Mouse (Mus musculus): Measurements from ENCODE around the gene Matn1. TPM values are rescaled to one million over a fixed set of nuclear protein-coding genes. Genes with fewer than 3 reads are reported as not detected.

Gene Matn1
- polyA plus RNA-seq, 1 experiment from 2014 or later = 0.23 TPM

DNA sequence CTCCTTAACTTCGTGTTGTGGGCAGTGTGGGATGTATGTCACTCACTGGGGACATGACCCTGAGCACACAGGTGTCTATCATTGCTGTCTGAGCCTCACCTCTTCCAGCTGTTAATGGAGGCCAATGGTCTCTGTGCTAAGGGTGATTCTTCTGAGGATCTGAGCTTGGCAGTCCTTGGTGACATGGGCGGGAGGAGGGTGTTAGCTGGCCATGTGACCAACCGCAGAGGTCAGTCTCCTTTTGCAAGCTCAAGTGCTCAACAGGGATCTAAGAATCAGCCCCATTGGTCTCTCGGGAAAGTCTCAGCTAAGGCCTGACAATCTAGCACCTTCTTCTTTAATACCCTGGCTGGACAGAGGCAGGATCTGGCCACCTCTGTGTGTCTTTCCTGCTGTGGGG lies 26.6 kb upstream of the Matn1 start:
- Histone ChIP-seq H3K27me3 (no peaks in the 10 kb centered on the region), H3K4me1 (replicated peaks) (peaks cover 20% of the 10 kb centered on the region; the same call in 1 of the 2 replicates), H3K4me2 (no peak overlapping the region), H3K4me3 (replicated peaks) (no peak overlapping the region), H3K27ac (replicated peaks) (no peak overlapping the region), H3K9ac (no peak overlapping the region), H3K36me3 (replicated peaks) (no peaks in the 10 kb centered on the region), H3K9me3 (replicated peaks) (no peaks in the 10 kb centered on the region)
- 50% methylated on average over 4 of the region's 4 CpGs for WGBS (ENCODE audit: insufficient replicate concordance)
- ATAC-seq (ENCODE audit: insufficient read depth) = no peak

DNA sequence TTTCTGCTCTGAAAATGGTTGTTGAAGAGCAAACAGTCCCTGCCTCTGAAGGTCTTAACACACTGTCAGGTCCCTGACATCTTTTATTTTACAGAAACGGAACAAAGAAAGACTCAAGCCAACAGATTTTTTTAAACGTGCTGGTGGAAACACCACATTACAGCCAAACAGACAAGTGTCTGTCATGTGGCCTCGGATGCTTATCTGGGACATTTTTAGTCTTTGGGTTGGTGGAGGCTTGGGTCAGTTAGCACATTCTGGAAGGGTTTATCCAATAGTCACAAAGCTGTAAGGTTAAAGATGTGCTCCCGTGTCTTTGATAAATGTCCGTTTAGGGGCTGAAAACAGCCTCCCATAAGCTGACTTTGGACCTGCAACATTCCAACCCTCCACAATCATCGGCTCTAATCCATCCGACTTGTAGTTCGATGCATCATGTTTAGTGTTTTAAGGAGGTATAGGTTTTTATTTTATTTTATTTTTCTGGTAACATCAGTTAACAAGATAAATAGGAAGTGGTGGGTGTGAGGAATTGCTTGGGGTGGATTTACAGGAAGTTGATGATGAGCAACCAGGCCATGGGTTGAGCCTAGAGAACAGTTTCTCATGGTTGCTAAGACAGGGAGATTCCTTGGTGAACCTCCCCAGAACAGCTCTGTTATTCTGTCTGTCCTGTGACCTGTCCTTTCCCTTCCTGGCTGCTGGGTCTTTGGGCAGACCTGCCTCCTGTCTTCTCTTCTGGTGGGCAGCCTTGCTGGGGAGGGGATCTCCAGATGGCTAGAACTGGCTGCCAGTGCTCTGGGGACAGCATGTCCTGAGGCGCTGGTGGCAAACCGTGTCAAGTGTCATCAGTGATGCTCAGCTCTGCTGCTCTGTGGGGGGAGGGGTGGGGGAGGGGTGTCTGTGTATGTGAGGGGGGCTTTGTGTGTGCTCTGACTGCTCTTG lies 25.1 kb upstream of the Matn1 start:
- H3K4me1 ChIP-seq (replicated peaks) = peaks cover 20% of the 10 kb centered on the region; the same call in 1 of the 2 replicates
- H3K4me3 ChIP-seq (replicated peaks) = no peak overlapping the region
- no peaks in the 10 kb centered on the region for H3K27me3 ChIP-seq
- H3K4me2 ChIP-seq = no peak overlapping the region
- H3K9ac ChIP-seq = no peak overlapping the region
- ATAC-seq (ENCODE audit: insufficient read depth) = no peak
- H3K27ac ChIP-seq (replicated peaks) = no peak overlapping the region
- 45% methylated on average over 10 of the region's 10 CpGs for WGBS (ENCODE audit: insufficient replicate concordance)
- no peaks in the 10 kb centered on the region for H3K9me3 ChIP-seq (replicated peaks)
- no peaks in the 10 kb centered on the region for H3K36me3 ChIP-seq (replicated peaks)

DNA sequence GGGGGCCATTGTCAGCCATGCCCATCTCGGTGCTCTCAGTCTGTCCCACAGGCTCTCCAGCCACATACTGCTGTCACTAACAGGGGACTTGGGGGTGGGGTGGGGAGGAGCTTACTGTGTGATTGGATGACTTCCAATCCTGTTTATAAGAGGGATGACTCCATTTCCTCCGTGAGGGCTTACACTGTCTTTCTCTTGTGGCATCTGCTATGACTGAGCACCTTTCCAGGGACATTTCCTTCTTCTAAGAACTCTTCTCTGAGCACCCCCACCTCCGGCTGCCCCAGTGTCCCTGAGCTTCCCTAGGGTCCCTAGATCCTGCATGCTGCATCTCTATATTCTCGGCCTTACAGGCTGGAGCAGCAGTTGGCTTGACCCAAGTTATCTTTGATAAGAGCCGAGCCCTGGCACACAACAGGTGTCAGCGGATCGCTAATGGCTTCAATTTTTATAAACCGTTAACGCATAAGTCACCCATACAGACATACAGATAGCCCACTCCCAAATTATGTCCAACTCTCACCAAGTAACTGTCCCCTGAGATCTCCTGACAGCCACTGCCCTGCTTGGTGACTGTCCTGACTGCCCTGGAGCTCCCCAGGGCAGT lies 24.3 kb upstream of the Matn1 start:
- Histone ChIP-seq H3K4me2 (no peak overlapping the region), H3K4me1 (replicated peaks) (peaks cover 20% of the 10 kb centered on the region; the same call in 1 of the 2 replicates)
- no peak for ATAC-seq (ENCODE audit: insufficient read depth)

DNA sequence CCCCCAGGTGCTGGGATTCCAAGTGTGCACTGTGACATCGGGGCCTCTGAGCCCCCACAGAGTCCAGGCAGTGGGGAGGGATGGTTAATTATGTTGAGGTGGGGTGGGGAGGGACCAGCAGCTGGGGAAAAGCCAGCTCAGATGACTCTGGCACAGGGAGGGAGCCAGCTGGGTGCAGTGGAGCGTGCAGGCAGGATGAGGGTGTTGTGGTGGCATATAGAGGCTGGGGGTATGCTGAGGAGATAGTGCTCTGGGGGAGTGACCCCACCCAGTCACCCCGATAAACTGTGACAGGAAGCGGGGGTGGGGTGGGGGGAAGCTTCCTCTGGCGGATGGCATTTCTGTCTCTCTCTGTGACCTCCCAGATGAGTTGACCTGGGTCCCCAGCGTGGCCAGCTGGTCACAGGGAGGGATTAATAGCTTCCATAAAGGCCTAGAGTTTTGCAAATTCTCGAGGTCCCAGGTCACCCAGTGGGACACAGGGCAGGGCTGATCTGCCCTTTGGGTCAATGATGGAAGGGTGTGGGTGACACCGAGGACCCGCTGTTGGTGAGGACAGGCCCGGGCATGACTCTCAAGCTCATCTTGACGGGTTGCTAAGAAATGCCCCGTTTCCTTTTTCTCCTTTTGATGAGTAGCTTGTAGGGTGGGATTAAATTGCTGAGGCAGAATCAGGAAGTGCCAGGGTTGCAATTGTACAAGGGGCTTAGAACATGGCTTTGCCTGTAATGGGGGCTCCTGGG lies 23.1 kb upstream of the Matn1 start:
- no peak for ATAC-seq (ENCODE audit: insufficient read depth)
- H3K4me1 ChIP-seq (replicated peaks) = peaks cover 20% of the 10 kb centered on the region; the same call in 1 of the 2 replicates
- H3K4me2 ChIP-seq = no peak overlapping the region
- no peak overlapping the region for H3K27ac ChIP-seq (replicated peaks)
- no peak overlapping the region for H3K4me3 ChIP-seq (replicated peaks)
- 19% methylated on average over 12 of the region's 12 CpGs for WGBS (ENCODE audit: insufficient replicate concordance)
- no peaks in the 10 kb centered on the region for H3K36me3 ChIP-seq (replicated peaks)
- H3K9me3 ChIP-seq (replicated peaks) = no peaks in the 10 kb centered on the region
- no peaks in the 10 kb centered on the region for H3K27me3 ChIP-seq
- H3K9ac ChIP-seq = no peak overlapping the region

More for the DNA sequence above, 24.3 kb upstream of the Matn1 start:
- Histone ChIP-seq H3K27me3 (no peaks in the 10 kb centered on the region), H3K36me3 (replicated peaks) (no peaks in the 10 kb centered on the region), H3K9ac (no peak overlapping the region), H3K9me3 (replicated peaks) (no peaks in the 10 kb centered on the region), H3K27ac (replicated peaks) (no peak overlapping the region), H3K4me3 (replicated peaks) (no peak overlapping the region)
- WGBS (ENCODE audit: insufficient replicate concordance) = 45% methylated on average over 9 of the region's 9 CpGs

DNA sequence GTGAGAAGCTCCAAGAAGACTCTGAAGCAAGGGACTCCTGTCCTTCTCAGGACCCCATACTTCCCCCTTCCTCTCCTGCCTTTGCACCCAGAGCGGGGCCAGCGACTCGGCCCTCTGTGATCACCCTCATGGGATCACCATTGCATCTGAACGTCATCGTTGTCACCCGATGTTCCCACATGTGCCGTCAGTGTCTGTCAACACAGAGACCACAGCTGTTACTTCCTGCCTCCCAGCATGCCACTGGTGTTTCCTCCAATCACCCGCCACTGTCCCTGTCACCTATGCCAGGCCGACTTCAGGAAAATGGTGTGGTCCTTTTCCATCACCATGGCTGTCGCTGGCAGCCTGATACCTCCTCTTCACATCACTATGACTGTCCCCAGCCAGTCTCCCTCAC lies 22.2 kb upstream of the Matn1 start:
- H3K4me3 ChIP-seq (replicated peaks) = no peak overlapping the region
- H3K9me3 ChIP-seq (replicated peaks) = no peaks in the 10 kb centered on the region
- no peak overlapping the region for H3K4me2 ChIP-seq
- no peaks in the 10 kb centered on the region for H3K27me3 ChIP-seq
- no peaks in the 10 kb centered on the region for H3K36me3 ChIP-seq (replicated peaks)
- 52% methylated on average over 10 of the region's 10 CpGs for WGBS (ENCODE audit: insufficient replicate concordance)
- H3K9ac ChIP-seq = no peak overlapping the region
- peaks cover 20% of the 10 kb centered on the region; the same call in 1 of the 2 replicates for H3K4me1 ChIP-seq (replicated peaks)
- no peak for ATAC-seq (ENCODE audit: insufficient read depth)
- H3K27ac ChIP-seq (replicated peaks) = no peak overlapping the region

DNA sequence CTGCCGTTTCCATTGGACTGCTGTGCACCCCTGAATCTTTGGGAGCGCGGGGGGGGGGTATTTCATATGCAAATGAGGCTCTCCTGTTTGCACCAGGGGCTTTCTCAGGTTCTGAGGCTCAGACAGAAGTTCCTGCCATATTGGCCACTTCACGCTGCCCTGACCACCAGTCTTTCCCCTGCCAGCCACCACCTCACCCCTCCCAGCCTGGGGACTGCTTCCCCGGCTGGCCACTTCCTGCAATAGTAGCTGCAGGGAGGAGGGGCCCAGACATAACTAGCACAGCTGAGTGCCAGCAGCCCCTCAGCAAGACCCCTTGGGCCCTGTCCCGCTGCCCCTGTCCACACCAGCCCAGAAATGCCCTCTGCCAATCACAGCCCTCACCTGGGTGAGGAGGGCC lies 17.9 kb upstream of the Matn1 start:
- Histone ChIP-seq H3K27me3 (no peaks in the 10 kb centered on the region), H3K4me3 (replicated peaks) (no peak overlapping the region), H3K4me1 (replicated peaks) (0 out of 2 replicates have a peak, but pooled peaks cover under 1% of the 10 kb centered on the region), H3K36me3 (replicated peaks) (no peaks in the 10 kb centered on the region; the same call in 1 of the 2 replicates), H3K27ac (replicated peaks) (no peak overlapping the region), H3K9me3 (replicated peaks) (no peaks in the 10 kb centered on the region), H3K4me2 (no peak overlapping the region), H3K9ac (no peak overlapping the region)
- no peak for ATAC-seq (ENCODE audit: insufficient read depth)
- WGBS (ENCODE audit: insufficient replicate concordance) = 59% methylated on average over 6 of the region's 6 CpGs

DNA sequence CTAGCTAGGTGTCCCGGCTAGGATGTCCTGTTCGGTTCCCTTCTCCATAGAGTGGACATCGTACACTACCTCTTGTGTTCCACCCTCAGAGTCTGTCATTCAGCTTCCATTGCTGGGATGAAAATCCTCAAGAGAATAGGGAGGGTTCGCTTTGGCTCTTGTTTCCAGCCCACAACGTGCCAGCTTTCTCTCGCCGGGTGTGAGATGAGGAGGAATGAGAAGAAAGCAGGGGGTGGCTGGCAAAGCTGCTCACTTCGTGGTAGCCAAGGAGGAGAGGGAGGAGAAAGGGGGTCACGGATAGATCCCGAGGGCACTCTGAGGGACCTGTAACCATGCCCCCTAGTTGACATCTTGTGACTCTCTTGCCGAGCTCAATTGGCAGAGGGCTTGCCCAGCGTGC lies 16.4 kb upstream of the Matn1 start:
- H3K27me3 ChIP-seq = no peaks in the 10 kb centered on the region
- 75% methylated on average over 12 of the region's 12 CpGs for WGBS (ENCODE audit: insufficient replicate concordance)
- H3K4me2 ChIP-seq = no peak overlapping the region
- no peak overlapping the region for H3K4me3 ChIP-seq (replicated peaks)
- ATAC-seq (ENCODE audit: insufficient read depth) = no peak
- H3K4me1 ChIP-seq (replicated peaks) = no peaks in the 10 kb centered on the region
- H3K36me3 ChIP-seq (replicated peaks) = no peaks in the 10 kb centered on the region; the same call in 1 of the 2 replicates
- no peaks in the 10 kb centered on the region for H3K9me3 ChIP-seq (replicated peaks)
- no peak overlapping the region for H3K27ac ChIP-seq (replicated peaks)
- no peak overlapping the region for H3K9ac ChIP-seq

DNA sequence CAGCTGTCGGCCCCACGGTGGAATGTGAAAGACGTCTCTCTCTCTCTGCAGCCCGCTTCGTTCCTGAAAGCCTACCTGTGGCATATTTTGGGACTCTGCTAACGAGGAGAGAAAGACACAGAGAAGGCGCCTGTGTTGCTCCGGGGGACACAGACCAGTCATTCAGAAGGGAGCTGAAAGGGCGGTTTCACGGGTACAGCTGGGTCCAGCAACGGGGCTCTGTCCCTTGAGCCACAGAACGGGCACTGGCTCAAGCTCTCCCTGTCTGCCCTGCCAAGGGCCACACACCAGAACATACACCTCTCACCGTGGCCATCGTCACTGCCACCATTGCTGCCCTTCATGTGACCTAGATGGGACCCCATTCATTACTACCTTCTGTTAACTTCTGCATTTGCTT lies 1.5 kb upstream of the Matn1 start:
- no peak overlapping the region for H3K9ac ChIP-seq
- no peaks in the 10 kb centered on the region for H3K36me3 ChIP-seq (replicated peaks)
- H3K27me3 ChIP-seq = 0 out of 2 replicates have a peak, but pooled peaks cover 9% of the 10 kb centered on the region
- H3K9me3 ChIP-seq (replicated peaks) = no peaks in the 10 kb centered on the region
- H3K4me2 ChIP-seq = no peak overlapping the region
- no peak for ATAC-seq (ENCODE audit: insufficient read depth)
- WGBS (ENCODE audit: insufficient replicate concordance) = 51% methylated on average over 14 of the region's 14 CpGs
- H3K27ac ChIP-seq (replicated peaks) = no peak overlapping the region
- H3K4me1 ChIP-seq (replicated peaks) = no peaks in the 10 kb centered on the region
- H3K4me3 ChIP-seq (replicated peaks) = no peak overlapping the region

DNA sequence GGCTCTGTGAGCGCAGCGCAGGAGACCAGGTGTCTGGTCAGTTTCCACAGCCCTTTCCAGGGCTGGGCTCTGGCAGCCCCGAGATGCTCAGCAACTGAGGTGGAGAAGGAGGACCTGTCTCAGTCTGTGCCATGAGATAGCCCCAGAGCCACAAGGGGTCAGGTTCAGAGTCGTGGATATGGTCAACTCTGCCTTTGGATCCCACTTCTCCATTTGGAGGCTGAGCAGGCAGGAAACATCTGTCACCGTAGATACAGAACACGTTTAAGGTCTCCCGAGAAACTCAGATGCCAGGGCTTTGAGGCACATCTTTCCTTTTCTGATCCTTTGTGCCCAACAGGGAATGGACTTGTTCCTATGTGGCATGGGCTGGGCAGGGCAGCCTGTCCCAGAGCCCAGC lies 594 bp downstream of the Matn1 start:
- Histone ChIP-seq H3K9ac (no peak overlapping the region), H3K4me1 (replicated peaks) (no peaks in the 10 kb centered on the region), H3K9me3 (replicated peaks) (no peaks in the 10 kb centered on the region), H3K4me2 (no peak overlapping the region), H3K27ac (replicated peaks) (no peak overlapping the region), H3K27me3 (0 out of 2 replicates have a peak, but pooled peaks cover 9% of the 10 kb centered on the region), H3K36me3 (replicated peaks) (no peaks in the 10 kb centered on the region), H3K4me3 (replicated peaks) (no peak overlapping the region)
- WGBS (ENCODE audit: insufficient replicate concordance) = 35% methylated on average over 7 of the region's 7 CpGs
- ATAC-seq (ENCODE audit: insufficient read depth) = no peak

DNA sequence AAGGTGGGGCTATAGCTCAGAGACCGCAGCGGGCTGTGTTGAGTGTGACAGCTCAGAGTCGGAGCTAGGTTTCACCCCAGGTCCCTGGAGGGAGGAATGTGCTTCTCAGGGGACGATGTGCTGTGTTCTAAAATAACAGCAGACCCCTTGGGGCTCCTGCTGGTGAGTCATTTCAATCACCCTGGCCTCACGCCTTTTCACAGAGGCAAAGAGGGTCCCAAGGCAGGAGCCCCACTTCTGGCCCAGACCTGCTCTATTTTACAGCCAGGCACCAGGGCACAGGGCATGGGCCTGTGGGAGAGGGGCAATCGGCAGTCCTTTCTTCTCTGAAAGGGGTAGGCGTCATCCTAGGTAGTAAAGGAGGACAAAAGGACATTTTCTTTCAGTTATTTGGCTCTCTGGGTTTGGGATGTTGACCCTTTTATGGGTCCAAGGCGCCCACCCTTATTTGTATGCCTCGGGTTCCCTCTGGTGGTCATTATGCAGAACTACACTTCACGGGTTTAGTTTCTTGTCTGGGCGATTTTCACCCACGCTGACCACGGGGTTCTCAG lies 3.0 kb downstream of the Matn1 start:
- Histone ChIP-seq H3K4me3 (replicated peaks) (no peak overlapping the region), H3K9me3 (replicated peaks) (no peaks in the 10 kb centered on the region), H3K27me3 (peaks cover 9% of the 10 kb centered on the region; the same call in 1 of the 2 replicates), H3K9ac (no peak overlapping the region), H3K4me2 (no peak overlapping the region), H3K27ac (replicated peaks) (no peak overlapping the region), H3K36me3 (replicated peaks) (no peaks in the 10 kb centered on the region), H3K4me1 (replicated peaks) (no peaks in the 10 kb centered on the region)
- ATAC-seq (ENCODE audit: insufficient read depth) = no peak
- WGBS (ENCODE audit: insufficient replicate concordance) = 27% methylated on average over 13 of the region's 13 CpGs

Data from liver, embryonic 15.5 days (tissue).